Mouse (Mus musculus): ENCODE measurements at regions not wholly inside any gene's neighbourhood (a gene's known extent, or its start where the extent isn't known, plus 50 kb on each side); places are given as distances from the start of the nearest gene placed in this dataset.

DNA sequence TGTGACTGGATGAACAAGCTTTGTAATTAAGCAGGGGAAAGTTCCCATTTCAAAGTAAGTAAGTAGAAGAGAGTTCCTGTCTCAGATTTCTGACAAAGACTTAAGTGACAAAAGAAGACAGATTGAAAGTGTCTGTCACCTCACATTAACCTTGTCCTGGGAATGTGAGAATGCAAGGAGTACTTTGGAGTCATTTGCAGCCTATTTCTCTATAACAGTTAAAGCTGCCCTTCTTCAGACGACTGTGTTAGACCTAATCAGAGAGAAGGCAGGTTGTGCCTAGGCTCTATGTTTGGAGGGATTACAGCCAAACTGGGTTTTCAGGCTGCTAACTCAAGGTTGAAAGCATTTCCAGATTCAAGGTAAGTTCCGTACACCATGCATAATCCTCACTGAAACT lies 446.5 kb downstream of the Pdgfc start:
- DNase-seq (ENCODE audit: low read depth, low spot score), result no peak

DNA sequence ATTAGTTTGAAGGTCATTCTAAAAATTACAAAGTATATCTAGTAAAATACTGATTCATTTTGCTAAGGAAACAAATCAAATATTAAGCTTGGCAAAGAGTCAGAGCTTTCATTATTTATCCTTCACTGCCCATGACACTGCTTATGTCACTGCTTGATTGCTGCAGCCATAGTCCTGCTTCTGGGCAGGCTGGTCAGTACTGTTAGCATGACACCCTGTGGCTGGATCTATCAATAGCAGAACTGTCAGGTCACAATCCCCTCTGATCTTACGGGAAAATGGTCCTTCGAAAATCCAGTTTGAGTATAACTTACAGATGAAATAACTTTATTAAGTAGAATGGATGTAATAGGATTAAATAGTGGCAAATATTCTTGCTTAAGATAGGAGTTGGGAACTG lies 447.1 kb downstream of the Pdgfc start:
- no peak for DNase-seq (ENCODE audit: low read depth, low spot score)

DNA sequence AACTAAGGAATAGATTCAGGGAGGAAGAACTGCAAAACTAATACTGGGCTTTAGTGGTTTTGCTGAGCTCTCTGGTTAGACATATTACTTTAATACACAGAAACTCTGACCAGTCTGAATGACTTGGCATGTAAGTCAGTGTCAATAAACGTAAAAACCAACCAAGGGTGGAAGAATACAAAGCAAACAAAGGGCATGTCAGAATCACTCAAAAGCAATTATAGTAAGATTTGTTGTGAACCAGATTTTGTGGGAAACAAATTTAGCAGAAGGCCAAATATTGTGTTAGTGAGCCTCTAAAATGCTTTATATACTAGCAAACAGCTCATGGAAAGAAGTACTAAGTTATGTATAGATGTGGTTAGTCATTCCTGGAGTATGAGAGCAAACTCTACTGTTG lies 427.1 kb upstream of the Ctso start:
- no peak for DNase-seq (ENCODE audit: low read depth, low spot score)

DNA sequence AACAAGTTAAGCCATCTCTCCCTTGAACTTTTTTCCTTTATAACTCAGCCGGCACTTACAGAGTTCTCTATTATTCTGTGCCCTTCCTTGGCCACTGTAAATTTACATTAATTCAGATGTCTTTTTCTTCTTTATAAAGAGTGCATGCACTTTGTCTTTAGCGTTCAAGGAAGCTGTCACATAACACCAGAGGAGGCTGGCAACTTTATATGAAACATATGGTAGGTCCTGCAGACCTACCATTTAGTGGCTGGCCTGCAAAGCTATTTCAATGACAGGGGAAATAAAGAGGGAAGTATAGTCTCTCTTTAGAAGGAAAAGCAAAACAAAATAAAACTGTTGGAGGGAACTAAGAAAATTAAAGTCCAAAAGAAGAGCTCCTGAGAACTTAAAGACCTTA lies 423.8 kb upstream of the Ctso start:
- no peak for DNase-seq (ENCODE audit: low read depth, low spot score)

GRCm38 (mm10) chr3:81521804-81522203 lies 410.6 kb upstream of the Ctso start:
- DNase-seq (ENCODE audit: low read depth, low spot score), result no peak

- no peak for DNase-seq (ENCODE audit: low read depth, low spot score)
Measured at GRCm38 (mm10) chr3:81530872-81531271, 401.5 kb upstream of the Ctso start.

- DNase-seq (ENCODE audit: low read depth, low spot score), result peak; percentile 19
Measured at GRCm38 (mm10) chr3:81535448-81536205, 396.8 kb upstream of the Ctso start.

- no peak for DNase-seq (ENCODE audit: low read depth, low spot score)
Measured at GRCm38 (mm10) chr3:81554773-81555172, 377.6 kb upstream of the Ctso start.

- no peak for DNase-seq (ENCODE audit: low read depth, low spot score)
Measured at GRCm38 (mm10) chr3:81562610-81563258, 369.7 kb upstream of the Ctso start.

GRCm38 (mm10) chr3:81563858-81564756 lies 368.3 kb upstream of the Ctso start:
- no peak for DNase-seq (ENCODE audit: low read depth, low spot score)

GRCm38 (mm10) chr3:81564757-81565063 lies 367.7 kb upstream of the Ctso start:
- DNase-seq (ENCODE audit: low read depth, low spot score), result no peak

DNA sequence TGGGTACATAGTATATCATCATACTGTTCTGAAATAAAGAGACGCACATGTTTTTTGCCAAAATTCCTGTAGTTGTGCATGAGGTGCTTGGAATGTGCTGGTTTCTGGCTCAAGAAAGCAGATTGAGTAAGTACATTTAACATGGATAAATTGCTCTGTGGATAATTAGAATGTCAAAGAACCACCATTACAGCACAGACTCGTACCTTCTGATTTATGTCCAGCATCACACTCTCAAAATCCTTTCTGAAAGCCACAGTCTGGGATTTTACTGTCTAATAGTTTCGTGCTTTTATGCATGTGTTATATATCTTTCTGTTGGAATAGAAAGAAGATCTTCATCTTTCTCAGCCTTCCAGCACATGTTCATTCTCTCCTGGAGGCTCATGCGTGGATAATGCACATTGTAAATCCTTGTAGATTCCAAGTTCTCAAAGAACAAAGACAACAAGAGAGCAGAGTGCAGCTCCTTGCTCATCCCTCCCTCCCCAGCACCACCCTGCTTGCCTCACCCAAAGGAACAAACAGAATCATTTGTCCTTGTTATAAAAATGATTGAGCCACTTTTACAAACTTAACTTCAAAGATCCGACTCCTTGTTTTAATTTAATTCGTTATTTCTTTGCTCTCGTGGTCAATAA lies 348.9 kb upstream of the Ctso start:
- no peak for DNase-seq (ENCODE audit: low read depth, low spot score)

DNA sequence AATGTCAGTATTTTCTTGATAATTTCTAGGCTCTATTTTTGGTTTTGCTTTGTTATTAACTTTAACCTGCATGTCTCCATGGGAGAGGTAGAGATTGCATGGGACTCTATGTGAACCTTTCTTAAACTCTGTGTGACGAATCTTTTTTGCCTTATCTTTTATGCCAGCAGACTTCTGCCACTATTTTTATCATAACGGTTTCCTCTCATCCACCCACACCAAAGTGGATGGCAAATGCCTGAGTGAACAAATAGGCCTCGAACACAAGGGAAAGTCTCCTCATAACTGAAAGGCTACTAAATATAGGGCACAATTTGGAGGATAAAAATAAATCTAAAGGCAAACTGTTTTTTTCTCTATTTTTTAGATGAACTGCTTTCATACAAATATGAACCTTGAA lies 343.3 kb upstream of the Ctso start:
- DNase-seq (ENCODE audit: low read depth, low spot score), result no peak

DNA sequence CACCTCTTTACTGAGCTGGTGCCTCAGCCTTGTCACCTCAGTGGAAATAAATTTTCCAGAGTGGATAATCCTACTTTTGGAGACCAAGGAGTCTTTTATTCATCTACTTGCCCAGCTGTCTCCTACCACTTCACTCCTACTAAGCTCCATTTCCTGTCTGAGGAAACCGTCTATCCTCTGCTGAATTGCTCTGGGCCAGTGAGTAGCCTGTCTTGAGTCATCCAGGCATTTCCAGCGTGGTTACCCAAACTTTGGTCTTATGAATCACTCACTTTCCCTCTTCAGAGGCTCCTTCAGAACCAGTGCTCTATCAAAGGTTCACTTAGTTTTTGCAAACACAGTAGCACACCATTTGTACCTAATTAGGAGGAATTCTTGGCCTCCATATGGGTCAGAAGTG lies 303.2 kb upstream of the Ctso start:
- DNase-seq (ENCODE audit: low read depth, low spot score), result no peak

DNA sequence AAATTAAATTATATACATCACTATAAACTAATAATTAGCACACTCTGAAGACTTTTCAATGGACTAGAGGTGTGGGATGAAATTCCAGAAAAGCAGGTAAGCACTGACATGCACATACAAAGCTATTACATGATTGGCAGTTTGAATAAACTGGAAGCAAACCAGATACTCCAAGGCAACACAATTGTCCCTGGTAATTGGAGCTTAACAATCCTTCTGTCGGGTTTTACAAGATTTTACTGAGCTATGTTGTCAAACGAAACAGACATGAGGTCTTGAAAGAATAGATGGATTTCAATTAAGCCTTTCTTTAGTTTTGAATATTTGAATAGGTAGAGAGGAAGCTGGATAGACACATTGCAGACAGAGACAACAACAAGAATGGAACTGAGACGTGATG lies 273.9 kb upstream of the Ctso start:
- no peak for DNase-seq (ENCODE audit: low read depth, low spot score)

DNA sequence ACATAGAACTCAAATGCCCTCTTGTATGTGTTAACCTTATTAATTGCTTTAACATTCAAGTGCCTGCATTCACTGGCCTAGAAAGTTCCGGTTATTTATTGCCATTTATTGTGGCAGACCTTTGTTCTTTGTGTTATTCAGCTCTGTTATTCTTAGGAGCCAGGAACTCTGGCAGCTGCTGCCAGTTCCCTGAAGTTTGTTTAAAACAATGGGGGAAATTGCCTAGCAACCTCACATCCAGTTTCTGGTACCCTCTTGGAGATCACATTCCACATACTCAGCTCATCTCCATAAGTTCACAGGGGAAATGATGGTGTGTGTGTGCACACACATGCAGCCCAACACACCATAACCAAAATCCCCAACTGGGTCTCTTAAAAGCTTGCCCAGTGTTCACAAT lies 270.8 kb upstream of the Ctso start:
- DNase-seq (ENCODE audit: low read depth, low spot score), result peak; percentile 20

DNA sequence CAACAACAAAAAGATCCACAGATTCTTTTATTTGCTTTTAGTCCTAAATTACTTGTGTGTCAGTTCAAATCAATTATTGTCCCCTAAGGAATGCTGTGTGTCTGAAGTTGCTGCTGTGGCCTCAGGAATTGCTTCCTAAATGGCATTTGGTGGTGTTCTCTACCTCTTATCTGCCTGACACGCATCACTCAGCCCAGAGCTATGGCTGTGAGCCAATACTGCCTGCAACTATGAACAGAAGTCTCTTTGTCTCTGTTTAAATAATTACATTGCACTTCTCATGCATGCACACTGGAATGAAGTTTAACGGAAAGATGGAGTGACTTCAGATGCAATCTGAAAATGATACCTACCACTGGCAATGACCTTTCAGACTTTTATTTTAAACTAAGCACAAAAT lies 266.1 kb upstream of the Ctso start:
- DNase-seq (ENCODE audit: low read depth, low spot score), result no peak

GRCm38 (mm10) chr3:81676570-81676969 lies 255.8 kb upstream of the Ctso start:
- no peak for DNase-seq (ENCODE audit: low read depth, low spot score)

- no peak for DNase-seq (ENCODE audit: low read depth, low spot score)
Measured at GRCm38 (mm10) chr3:81701974-81702697, 230.3 kb upstream of the Ctso start.

GRCm38 (mm10) chr3:81718911-81719310 lies 213.5 kb upstream of the Ctso start:
- DNase-seq (ENCODE audit: low read depth, low spot score), result no peak

- no peak for DNase-seq (ENCODE audit: low read depth, low spot score)
Measured at GRCm38 (mm10) chr3:81735463-81735862, 196.9 kb upstream of the Ctso start.
